Mouse (Mus musculus): Measurements from ENCODE around the gene Agbl4.

GRCm38 (mm10) chr4:111603194-111603593 lies 1205.7 kb downstream of the Agbl4 start:
- TF ChIP-seq POLR2A (IDR thresholded peaks at IDR 0.05; ENCODE audit: insufficient read length, low read depth) (no peak), MYOD1 (IDR thresholded peaks at IDR 0.05; ENCODE audit: control insufficient read depth in 1 of 3, insufficient read length in 2 of 3, low read depth in 2 of 3) (no peak), POLR2AphosphoS2 (IDR thresholded peaks at IDR 0.05; ENCODE audit: insufficient read length, low read depth) (no peak)
